Mouse (Mus musculus) T-helper 1 cell (primary cell): ENCODE measurements around the gene Aldh1a2.

Experiments used
- in situ Hi-C: fragments of 300-600 bp; cut with MboI, MseI; formaldehyde crosslinking; loops from one replicate; pipeline ENCODE4 v1.15.1; 2025; ENCODE audit warnings: high pct_unique_total_duplicates

The Aldh1a2 gene

DNA sequence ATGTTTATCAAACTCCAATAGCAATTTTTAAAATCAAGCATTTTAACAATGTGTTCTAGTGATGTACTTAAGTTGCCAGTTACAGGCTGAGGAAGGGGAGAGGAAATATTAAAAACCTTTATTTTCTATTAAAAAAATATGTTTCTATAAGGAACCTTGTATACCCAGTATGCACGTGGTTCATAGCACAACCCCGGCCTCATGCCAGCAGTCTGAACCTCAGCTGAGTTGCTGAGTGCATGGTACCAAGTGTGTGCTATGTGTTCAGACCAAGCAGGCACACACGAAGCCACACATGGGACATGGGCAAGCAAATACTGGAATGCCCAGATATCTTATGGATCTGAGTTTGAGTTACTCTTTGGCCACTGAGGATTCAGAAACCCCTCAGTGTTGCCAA, 74.2 kb downstream of the Aldh1a2 start:
- in situ Hi-C loops = no loop called here

DNA sequence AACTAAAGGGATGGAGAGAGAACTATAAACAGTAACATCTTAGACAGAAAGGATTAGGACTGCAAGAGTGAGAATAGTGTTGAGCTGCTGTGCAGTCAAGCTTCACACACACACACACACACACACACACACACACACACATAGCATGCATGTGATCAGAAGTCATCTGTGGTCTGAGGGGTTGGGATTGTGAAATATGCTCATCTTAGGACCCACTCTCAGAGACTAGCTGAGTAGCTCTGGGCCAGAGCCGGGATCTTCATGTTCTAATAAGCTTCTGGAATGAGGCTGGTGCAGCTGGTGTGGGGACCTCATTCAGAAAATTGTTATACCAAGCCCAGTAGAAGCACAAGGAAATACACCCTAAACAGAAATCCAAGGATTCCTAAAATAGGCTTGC, 75.1 kb downstream of the Aldh1a2 start:
- in situ Hi-C loops = no loop called here

DNA sequence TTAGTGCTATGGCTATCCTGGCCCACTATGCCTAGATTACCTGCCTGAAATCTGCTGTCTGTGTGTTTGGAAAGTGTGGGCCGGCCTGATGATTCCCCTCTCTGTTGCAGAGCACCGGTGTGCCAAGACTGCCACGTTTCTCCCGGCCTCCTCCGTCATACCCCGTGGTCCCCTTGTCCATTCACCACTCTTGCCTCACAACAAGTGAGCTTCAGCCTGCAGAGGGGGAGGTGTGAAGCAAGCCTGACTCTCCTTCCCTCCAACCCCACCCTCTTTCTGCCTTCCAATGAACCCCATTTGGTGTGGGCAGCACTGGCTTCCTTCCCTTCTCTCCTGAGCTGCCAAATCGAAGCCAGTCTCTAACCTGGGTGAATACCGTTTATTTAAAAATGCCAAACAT, 79.9 kb downstream of the Aldh1a2 start:
- in situ Hi-C loops = loop anchor here (5.0 kb wide), 1 partner anchor 93 kb away; no protein-coding TSS in a partner anchor

DNA sequence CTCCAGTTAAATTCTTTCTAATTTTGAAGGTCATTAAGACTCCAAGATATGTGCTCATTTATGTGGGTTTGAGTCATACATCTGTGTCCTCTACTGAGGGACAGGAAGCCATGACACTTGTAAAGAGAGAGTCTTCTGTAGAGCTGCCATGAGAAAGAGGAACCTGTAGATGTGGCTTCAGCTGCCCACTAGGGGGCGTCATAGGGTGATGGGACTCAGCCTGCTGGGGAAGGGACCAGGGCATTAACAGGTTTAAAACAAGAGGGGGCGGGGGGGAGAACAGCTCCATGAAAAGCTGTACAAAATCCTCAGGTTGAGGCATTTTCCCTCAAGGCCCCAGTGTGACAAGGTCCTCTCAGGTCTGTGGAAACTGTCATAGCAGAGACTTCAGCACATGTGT, 88.0 kb downstream of the Aldh1a2 start:
- in situ Hi-C loops = no loop called here

DNA sequence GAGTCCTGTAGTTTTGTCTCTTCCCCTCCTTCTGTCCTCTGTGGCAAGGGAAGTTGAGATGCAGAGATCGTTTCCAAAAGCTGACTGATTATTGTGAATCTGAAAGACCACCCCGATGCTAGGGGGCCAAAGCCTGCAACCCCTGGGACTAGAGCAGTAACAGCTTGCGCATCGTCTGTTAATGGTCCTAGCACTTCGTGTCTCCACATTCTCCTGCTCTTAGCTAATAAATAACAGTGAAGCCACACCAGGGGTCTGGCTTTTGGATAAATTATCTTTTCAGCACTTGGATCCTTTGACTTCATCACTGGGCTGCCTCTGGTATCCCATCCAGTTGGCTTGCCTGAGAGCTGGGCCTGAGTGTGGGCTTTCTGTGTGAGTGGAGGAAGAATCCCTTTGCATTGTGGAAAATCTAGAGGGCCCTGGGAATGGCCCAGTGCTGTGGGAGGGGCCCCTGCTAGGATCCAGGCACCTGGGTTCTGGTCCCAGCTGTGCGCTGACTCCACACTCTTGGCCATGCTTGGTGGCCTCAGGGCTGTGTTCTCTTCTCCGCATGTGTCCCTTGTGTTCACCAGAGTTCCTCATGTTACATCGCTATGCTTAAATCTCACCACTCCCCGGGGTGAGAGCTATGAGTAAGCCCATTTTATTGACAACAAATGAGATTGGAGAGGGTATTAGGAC, 91.7 kb downstream of the Aldh1a2 start:
- in situ Hi-C loops = no loop called here

DNA sequence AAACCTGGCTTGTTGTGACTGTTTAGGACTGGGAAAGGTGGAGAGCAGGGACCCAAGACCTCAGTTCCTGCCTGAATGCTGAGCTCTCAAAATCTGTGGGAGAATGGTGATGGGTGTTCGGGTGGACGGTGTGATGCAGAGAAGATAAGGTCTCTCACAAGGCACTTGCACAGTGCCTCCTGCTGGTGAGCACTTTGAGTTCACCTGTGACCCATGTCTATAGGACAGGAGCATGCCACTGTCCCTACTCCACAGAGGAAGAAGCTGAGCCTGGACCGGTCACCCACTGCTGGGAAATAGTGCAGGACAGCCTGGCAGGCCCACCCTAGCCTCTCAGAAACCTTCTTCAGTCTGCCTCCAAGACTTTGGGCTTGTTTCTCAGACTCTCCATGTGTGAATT, 100.4 kb downstream of the Aldh1a2 start:
- in situ Hi-C loops = no loop called here

DNA sequence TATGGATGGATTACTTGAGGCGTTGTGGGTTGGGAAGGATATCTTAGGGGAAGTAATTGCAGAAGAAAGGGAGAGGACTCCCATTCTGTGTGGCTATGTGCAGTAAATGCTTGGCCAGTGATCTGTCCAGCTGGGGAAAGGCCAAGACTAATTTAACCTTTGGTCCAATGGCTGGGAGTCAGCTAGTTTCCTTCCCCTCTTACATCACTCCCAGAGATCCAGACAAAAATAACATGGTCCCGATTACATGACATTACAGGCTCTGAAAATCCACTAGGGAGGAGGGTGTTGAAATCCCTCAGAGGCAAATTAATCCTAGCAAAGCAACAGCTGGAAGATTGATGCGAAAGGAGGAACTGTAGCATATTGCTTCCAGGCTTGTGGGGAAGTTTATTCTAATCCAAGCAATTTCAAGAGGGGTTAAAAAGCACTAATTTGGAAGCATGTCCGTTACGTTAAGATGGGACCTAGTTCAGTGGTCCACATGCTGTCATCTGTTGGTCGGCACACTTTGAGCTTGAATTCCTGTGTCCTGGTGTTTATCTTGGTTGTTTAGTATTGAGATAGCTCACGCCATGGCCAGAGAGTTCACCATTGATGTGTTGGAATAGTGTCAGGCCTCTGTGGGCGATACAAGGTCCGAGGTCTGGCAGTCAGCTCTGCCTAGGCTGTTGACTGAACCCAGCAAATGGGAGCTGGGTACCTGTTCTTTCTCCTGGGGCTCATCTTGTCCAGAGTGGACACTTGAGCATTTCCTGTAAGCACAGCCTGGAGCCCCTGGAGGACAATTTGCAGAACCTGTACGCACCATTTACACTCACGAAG, 101.7 kb downstream of the Aldh1a2 start:
- in situ Hi-C loops = no loop called here

DNA sequence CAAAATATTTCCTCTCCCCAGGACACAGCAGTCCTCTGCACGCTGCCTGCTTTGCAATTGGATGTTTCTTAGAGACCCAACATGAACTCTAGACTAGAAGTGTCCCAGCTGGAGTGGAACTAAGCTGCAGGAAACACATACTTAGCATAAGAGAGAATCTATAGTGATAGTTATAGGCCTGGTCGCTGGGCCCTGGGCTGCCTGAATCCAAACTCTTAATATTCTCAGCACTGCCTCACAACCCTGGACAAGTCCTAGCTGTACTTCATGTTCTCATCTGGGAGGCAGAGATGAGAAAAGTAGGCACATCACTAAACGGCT, 102.3 kb downstream of the Aldh1a2 start:
- in situ Hi-C loops = no loop called here

DNA sequence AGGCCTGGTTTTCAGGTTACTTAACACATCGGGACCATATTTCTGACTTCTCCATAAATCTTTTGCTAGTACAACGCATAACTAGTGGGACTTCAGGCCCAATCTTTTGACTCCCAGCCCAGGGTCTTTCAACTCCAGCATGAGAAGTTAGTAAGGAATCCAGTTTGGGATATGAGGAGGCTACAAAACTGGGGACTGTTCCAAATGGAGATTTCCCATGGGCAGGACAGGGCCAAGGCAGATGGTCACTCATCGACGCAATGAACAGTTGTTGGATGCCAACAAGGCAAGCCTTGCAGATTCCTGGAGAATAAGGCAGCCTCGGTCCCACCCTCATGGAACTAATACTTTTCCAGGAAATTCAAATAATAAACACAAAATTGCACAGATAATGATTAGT, 104.2 kb downstream of the Aldh1a2 start:
- in situ Hi-C loops = no loop called here

DNA sequence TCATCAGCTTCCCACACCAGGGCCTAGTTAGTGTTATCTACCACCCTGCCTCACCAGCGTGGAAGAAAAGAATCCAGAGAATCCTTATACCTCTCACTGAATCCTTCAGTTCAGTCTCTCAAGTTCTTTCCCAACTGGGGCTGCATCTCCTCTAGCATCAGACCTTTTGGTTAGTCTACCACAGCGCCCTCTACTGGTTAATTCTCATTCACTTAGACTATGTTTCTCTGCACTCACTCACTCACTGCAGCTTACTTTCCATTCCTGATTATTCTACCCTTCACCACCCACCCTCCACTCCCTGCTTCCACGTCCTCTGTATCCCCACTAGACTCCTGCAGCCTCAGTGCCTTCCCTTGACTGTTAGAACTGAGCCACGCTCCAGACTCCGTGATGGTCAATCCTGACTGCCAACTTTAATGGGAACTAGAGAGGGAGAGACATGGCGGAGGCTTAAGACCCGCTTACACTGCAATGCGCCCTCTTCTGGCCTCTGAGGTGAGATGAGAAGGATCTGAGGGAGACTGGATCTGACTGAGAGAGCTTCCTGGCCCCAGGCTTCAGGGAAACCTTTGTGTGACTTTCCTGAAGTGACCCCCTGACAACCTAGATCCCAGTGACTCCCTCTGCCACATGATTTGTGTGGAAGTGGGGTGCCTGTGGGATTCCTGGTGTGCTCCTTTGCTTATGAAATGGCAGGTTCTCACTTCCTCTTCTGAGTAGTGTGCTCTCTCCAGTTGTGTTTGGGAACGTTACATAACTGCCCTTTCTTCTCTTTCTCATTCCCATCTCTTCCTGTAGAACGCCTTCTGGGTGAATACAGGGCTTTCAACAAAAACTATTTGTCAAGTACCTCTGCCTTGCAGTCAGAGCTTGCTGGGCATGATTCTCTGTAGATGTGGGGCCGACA, 104.9 kb downstream of the Aldh1a2 start:
- in situ Hi-C loops = no loop called here

DNA sequence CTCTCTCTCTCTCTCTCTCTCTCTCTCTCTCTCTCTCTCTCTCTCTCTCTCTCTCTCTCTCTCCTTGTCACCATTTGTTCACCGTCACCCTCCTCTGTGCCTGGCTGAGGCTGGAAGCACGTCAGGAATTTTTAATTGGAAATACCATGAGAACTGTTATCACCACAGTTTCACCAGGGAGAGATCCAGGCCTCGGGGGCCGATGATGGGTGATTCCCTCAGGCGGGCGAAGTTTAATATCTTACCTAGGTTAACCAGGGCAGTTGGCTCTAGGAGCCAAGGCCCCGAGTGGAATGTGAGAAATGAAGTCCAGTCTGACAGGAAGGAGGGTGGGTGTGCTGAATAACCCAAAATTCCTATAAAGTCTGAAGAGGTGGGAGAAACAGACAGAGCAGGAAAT, 105.8 kb downstream of the Aldh1a2 start:
- in situ Hi-C loops = no loop called here

DNA sequence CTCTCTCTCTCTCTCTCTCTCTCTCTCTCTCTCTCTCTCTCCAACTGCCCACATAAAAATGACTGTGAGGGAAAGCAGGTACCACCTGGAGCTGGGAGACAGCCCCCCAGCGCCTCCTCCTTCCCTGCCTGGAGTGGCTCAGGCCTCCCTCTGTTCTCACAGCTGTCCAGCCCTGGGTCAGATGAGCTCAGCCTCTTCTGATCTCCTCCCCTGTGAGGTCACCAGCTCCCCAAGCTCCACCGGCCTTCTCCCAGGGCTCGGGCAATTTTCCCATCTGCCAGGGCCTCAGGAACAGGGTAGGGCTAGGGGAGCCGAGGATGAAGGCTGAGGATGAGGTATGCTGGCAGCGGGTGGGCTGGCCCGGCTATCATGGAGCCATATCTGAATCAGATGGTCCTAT, 106.3 kb downstream of the Aldh1a2 start:
- in situ Hi-C loops = no loop called here

DNA sequence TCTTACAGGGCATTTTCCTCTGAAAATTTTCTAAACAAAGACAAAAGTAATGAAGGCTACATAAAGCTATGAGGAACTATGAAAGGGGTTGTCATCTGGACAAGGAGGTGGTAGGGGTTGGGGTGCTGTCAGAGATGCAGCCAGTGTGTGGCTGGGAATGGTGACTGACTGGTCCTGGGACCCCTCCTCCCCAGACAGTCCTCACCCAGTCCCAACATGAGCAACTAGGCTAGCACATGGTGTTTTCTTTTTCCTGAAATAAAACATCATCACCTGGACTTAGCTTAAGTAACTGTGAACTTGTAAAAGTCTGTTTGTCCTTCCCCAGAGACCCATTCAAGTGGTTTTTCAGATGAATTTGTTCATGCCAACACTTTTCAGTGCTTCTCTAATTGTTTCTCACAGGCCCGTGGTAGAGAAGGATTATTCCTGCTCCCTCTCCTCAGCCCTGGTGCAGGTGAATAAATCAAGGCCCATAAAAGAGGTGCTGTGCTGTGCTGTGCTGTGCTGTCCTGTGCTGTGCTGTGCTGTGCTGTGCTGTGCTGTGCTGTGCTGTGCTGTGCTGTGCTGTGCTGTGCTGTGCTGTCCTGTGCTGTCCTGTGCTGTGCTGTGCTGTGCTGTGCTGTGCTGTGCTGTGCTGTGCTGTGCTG, 107.8 kb downstream of the Aldh1a2 start:
- in situ Hi-C loops = no loop called here

DNA sequence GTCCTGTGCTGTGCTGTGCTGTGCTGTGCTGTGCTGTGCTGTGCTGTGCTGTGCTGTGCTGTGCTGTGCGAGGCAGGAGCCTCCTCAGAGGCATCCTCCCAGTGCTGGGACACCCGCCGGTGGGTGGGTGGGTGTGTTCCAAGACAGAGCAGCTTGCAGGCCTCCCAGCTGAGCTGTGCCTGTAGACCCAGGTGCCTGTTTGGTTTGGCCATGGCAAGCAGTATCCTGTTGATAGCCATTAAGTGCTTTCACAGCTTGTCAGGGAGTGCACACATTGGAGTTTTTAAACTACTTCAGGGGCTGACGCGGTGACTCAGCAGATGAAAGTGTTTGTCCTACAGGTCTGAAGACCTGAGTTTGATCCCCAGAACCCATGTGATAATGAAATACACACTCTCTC, 108.5 kb downstream of the Aldh1a2 start:
- in situ Hi-C loops = no loop called here

DNA sequence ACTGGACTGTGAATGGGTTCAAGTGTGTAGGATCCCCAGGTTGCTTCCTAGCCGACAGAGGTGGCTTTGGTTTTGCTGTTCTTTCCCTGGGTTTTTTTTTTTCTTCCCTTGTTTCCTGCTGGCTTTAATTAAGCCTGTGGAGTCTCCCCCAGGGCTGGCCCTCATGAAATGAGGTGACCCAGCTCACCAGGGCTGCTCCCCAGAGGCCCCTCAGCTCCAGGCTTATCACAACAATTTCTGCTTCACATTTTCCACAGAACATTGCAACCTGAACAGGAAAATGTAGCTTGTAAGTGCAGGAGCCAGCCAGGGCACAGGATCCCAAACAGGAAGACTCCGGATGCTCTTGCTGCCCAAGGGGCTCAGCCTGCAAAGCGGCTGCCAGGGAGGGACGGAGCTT, 110.7 kb downstream of the Aldh1a2 start:
- in situ Hi-C loops = no loop called here

DNA sequence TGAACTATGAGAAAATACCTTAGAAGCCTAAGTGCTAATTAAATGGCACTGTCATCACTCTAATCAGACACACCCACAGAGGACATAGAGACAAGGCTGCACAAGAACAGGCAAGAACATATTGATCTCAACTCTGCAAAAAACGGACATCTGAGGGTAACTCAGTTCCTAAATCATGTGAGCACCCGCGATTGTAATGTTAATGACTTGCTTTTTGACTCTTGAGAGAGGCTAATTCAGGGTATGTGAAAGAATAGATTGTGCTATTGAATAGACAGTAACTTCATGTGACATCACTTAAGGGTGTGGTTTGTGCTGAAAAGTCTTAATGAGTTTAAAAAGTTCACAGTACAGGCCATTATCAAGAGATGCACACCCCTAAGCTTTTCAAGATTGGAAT, 116.1 kb downstream of the Aldh1a2 start:
- in situ Hi-C loops = no loop called here

DNA sequence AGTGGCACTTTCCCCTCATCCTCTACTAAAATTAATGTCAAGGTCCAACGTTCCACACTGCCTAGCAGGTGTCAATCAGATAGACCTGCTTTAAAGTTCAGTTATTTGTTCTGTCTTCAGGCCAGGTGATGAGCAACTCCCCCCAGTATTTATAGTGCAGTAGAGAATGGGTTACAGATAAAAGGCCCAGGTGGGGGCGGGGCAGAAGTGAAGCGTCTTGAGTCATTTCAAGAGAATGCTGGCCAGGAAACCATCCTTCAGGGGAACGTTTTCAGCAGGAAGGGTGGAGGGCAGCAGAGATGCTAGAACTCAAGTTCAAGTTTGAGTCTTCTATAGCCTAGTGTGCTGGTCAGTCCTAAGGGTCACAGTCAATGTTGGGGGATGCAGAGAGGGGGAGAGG, 121.1 kb downstream of the Aldh1a2 start:
- in situ Hi-C loops = no loop called here

DNA sequence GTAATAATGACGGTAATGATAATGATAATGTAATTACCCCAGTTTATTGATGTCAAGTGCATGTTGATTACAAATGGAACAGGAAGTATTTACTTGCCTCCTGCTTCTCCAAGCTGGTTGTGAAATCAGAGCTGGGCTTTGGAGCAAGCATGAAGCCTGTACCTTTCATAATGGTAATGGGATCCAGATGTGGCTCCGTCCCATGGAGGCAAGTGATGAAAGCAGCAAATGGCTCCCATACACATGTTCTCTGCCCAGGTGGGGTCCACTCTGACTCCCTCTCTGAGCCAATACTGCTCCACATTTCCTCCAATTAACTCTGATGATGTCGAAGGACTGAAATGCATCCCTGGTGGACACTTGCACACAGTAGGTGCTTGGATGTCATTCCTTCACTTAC, 121.8 kb downstream of the Aldh1a2 start:
- in situ Hi-C loops = no loop called here

DNA sequence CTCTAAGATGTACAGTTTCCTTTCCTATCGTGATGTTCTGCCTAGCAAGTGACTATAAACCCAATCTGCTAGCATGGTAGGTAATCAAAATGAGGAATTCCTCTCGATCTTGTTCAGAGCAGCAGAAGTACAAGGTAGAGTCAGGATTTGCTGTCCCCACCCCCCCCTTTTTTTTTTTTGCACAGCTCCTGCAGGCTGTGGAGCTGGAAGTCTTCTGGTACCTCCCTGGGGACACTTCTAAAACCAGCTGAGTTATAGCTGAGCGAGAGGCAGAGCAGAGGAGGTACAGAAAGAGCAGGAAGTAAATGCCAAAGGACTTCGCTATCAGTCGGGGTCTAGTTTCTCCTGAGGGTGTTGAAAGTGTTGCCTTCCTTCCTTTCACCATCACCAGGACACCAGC, 124.5 kb downstream of the Aldh1a2 start:
- in situ Hi-C loops = no loop called here
